Mouse (Mus musculus): ENCODE data around the gene Hist2h3c2. TPM values are rescaled to one million over a fixed set of nuclear protein-coding genes. Genes with fewer than 3 reads are reported as not detected.
"Not testable (repeated sequence)": the region's sequence is repeated elsewhere in the genome, so short reads cannot be mapped to it uniquely, and the experiment has no call there.

The Hist2h3c2 gene
- total RNA-seq, 2 experiments from 2014 or later = 23.8 to 30.2 TPM

DNA sequence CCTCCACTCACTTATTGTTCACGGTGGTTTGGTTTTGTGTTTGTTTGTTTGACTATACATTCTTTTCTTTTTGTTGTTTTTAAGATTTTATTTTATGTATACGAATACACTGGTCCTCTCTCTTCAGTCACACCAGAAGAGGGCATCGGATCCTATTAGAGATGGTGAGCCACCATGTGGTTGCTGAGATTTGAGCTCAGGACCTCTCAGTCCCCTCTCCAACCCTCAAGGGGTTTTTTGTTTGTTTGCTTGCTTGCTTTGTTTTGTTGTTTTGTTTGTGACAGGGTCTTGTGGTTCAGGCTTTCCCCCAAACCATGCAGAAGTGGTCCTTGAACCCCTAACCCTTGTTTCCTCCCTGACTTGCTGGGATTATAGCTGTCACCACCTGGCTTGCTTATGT lies 22.7 kb upstream of the Hist2h3c2 start:
- no peak for DNase-seq

DNA sequence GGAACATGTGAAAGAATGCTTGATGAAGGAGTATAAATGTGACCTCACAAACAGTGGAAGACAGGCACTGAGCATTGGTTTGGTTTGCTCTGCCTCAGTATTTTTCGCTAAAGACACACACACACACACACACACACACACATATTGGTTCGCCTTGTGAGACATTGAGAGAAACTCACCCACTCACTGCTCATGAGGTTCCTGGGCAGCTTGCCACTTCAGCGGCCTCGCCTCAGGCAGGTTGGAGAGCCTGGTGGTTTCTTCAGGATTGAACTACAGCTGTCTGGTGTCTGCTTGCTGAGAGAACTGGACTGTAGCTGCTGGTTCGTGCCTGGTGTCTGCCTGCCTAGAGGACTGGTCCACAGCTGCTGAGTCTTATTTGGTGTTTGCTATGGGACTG lies 21.3 kb upstream of the Hist2h3c2 start:
- no peak for DNase-seq

DNA sequence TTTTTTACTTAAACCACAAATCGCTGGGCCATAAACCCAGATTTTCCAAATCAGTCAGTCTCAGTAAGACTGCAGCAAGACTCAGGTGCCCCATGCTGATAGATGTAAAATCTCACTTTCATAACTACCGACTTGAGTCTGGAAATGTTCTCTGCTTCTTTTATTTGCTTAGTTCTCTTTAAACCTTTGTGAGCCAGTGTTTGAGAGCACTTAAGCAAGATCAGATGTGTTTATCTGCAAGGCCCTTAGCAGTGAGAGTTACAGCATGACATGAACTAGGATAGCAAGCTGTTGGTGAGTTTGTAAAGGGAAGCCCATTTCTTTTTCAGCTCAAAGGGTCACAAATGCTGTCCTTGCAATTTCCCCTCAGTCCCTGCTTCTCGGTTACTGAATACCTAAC lies 18.3 kb upstream of the Hist2h3c2 start:
- no peak for DNase-seq

- no peak for DNase-seq
These were observed 17.1 kb upstream of the Hist2h3c2 start for GRCm38 (mm10) chr3:96255926-96256593.

DNA sequence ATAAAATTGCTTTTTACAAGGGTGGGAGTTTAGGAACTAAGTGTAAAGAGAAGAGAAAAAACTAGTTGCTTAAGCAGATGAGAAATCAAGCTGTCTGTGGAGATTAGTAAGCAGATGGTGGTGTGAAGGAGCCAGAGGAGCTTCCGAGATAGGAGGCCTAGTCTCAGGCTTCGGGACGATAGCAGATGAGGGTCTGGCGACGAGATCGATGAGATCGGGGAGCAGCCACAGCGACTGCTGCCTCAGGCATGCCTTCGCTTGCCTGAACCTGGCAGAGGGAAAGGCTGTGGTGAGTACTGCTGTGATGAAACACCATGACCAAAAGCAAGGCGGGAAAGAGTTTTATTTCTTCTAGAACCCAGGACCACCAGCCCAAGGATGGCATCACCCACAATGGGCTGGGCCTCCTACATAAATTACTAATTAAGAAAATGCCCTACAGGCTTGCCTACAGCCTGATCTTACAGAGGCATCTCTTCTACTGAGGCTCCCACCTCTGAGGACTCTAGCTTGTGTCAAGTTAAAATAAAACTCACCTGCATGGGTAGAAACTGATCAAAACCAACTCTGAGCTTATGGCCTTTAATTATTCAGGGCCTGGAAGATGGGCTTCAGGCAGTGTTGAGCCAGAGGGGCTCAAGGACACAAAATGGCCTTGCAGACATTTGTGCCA lies 15.9 kb upstream of the Hist2h3c2 start:
- no peak for DNase-seq

DNA sequence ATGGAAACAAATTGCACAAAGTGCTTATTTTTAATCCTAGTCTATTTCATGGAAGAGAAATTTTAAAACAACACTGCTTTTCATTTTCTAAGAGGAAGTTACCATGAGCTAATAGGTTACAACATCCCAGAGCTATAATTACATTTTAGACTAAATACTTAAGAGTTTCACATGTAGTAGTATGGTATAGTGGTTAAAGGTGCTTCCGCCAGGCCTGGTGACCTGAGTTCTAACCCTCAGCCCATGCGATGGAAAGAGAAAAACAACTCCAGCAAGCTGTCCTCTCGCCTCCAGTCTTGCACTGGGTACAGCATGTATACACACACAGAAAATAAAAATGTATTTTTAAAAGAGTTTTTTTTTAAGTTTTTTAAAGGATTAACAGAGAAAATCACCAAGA lies 12.9 kb upstream of the Hist2h3c2 start:
- DNase-seq = no peak

DNA sequence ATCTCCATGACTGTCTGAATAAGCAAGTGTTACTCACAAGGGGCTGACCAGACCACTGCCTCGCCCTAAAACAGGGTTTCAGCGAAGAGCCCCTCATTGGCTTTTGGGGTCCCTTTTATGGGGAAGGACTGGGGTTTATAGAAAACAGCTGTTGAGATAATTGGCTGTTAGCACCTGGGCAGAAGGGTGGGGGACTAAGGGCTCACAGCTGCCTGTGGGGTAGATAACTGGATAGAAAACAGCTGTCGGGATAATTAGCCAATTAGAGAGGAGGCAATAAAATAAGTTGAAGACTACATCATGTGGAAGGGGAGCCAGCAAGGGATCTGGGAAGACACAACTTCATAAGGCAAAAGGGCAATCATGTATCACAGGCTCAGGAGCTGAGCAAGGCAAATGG lies 12.0 kb upstream of the Hist2h3c2 start:
- DNase-seq = no peak

DNA sequence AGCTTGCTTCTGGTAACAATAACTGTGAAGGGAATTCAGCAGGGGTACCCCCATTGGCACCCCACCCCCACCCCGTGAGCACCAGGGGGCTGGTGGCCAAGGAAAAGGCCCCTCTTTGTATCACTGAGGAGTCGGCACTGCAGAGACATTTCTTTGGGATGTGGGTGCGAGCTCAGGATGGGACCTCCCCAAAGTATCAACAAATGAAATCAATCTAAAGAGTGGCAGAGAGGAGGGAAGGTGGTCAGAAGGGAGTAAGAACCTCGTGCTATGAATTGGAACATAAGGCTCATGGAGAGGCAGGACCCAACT lies 10.1 kb upstream of the Hist2h3c2 start:
- DNase-seq = no peak

- DNase-seq = no peak
These were observed 9.5 kb upstream of the Hist2h3c2 start for GRCm38 (mm10) chr3:96248141-96249033.

- no peak for DNase-seq
These were observed 8.6 kb upstream of the Hist2h3c2 start for GRCm38 (mm10) chr3:96247356-96248140.

- not testable (repeated sequence) for DNase-seq
These were observed 7.5 kb upstream of the Hist2h3c2 start, which contains the start of gene Hist2h3c1 for GRCm38 (mm10) chr3:96246427-96246856. Hist2h3c1 (plus strand) TSS chr3:96246685.

DNA sequence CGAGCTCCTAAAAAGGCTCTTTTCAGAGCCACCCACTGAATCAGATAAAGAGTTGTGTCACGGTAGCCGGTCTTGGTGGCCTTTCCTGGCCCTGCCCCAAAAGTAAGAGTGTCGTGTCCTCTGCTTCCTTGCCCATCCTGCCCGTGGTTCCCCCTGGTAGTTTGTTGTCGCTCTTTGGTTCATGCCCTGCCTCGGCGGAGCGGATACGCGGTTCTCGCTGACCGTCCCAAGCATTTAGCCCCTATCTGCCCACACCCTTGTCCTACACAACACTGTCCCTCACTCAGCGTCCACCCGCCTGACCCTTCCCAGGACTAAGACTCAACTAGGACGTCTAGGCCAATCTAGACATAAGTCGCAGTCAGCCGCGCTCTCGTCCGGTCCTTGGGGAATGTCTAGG lies 7.1 kb upstream of the Hist2h3c2 start:
- not testable (repeated sequence) for DNase-seq

DNA sequence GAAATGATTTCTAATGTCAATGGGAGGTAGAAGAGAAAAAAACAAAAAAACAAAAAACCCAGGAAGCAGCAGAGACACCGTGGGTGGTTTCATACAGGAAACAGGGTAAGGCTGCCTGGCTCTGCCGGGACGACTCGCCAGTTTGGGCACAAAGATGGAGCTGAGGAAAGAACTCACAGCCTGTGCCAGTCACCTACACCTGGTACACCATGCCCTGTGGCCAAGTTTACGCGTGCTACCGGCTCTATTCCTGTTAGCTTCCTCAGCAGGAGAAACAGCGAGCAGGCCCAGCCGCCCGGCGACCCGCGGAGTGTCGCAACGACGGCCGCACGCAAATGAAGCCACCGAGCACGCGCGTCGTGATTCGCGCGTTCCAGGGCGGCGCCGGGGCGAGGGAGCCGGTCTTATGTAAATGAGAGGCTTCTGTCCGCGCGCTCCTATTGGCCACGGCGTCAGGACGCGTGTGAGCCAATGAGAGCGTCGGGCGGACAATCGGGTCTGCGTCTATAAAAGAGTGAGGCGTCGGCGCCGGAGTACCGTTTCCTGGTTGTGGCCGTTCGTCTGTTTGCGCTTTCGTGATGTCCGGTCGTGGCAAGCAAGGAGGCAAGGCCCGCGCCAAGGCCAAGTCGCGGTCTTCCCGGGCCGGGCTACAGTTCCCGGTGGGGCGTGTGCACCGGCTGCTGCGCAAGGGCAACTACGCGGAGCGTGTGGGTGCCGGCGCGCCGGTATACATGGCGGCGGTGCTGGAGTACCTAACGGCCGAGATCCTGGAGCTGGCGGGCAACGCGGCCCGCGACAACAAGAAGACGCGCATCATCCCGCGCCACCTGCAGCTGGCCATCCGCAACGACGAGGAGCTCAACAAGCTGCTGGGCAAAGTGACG lies 6.3 kb upstream of the Hist2h3c2 start, which contains the start of gene Hist2h2aa1:
Gene Hist2h2aa1, plus strand, starts transcription at position 495 of the 884 bp plus-strand sequence.
- peak; percentile 84 to 87 for DNase-seq

- no peak for DNase-seq
These were observed 5.1 kb upstream of the Hist2h3c2 start for GRCm38 (mm10) chr3:96243921-96244572.

DNA sequence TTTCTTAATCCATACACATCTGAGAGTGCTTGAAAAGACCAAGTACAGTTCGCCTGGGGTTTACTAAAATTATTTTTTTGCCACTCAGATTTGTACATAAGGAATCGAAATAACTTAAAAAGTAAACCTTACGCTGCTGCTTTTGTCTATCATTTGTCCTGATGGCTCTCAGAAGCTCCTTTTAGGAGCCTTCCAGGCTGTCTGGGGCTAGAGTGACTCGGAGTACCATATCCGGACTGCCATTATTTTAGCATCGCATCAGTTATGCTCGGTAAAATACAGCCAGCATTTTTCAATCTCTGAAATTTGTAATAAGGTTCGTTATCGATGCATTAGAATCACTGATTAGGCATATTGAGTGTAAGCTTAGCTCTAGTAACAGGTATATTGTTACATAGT lies 1.9 kb upstream of the Hist2h3c2 start:
- no peak for DNase-seq

GRCm38 (mm10) chr3:96239949-96240798 lies 1.2 kb upstream of the Hist2h3c2 start, which contains the start of gene Hist2h2aa2:
Hist2h2aa2 (minus strand) TSS chr3:96240276.
- peak; percentile 91 to 96 for DNase-seq

DNA sequence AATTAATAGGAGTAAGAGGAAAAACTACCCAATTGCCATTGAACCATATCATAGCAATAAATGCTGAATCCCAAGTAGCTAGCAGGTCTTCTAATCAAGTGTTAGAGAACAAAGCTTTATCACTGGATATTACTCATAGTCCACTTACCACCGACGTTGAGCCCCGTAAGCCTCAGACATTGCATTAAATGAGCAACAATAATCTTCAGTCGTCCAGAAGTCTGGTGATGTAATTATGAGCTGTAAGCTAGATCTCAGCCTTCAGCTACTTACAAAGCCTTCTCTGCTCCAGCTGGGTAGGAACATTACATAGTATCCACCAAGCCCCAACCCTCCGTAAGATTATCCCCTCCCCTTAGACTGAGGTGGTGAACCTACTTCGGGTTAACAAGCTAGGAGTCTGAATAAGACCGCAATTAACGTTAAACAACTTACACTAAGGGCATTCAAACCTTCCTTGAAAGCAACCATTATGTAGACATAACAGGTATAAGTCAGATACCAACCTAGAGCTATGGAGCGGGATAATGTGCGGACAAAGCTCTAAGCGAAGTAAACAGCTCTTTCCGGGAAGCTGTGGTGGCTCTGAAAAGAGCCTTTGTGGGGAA lies 919 bp downstream of the Hist2h3c2 start:
- no peak for DNase-seq

DNA sequence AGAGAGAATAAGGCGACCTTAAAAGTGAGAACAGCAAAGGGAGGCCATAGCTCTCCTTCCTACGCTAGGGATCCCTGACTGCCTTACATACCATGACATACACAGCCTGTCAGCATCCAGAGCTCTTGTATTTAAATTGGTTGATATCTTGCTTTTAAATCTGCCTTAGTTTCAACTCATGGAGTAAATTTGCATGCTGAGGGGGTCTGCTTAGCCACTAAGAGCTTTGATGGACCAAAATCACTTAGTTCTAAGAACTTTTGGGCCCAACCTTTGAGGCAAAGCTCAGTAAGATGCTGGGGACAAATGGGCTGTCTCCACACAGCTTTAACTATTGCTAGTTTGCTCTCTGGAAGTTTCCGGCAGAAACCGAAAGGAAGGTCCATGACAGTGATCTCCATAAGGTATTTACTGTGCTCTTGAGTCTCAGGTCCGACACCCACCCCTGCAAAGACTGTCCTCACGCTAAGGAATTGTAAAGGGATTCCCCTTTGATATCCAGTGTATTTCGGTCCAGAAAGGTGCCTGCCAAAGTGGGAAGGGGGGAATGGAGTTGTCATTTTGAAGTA lies 1.5 kb downstream of the Hist2h3c2 start:
- DNase-seq = no peak

All from adrenal gland, postnatal 36 days (tissue).